8 mouse cellular contexts compared by ENCODE assay signal in genomic region chrX:162828016-162828415, GRCm38 (mm10). TPM values are rescaled to one million over a fixed set of nuclear protein-coding genes. Genes with fewer than 3 reads are reported as not detected.
DNase-seq lines count a peak whose midpoint lies in the region; ATAC-seq and TF ChIP-seq lines count a peak whose summit lies in the region.

No protein-coding gene starts in this region.

- peak; percentile 9 to 71 for DNase-seq in adrenal gland, adult (ENCODE audit: inconsistent age in 2 of 2, low spot score in 1 of 2)
- DNase-seq in adrenal gland, adult 18-20 months (ENCODE audit: low spot score in 2 of 2), result no peak
- DNase-seq in adipocyte (ENCODE audit: low spot score), result peak; percentile 81
- peak; percentile 2 for DNase-seq in lung, embryonic 14.5 days
- DNase-seq in stomach, postnatal 0 days (ENCODE audit: low spot score), result no peak
- DNase-seq in embryo, embryonic 9.5 days (ENCODE audit: extremely low spot score), result no peak
- DNase-seq in kidney, postnatal 14 days, result no peak

- ATAC-seq in heart, embryonic 15.5 days (replicated peaks; ENCODE audit: insufficient number of reproducible peaks, insufficient read depth, low FRiP score, low read depth), result no peak
- no peak for ATAC-seq in lung, embryonic 14.5 days (ENCODE audit: insufficient read depth)
- ATAC-seq in stomach, postnatal 0 days (ENCODE audit: low FRiP score, low TSS enrichment), result no peak

- H3K36me3 ChIP-seq in heart, embryonic 15.5 days, result no peaks in the 10 kb centered on the region
- H3K36me3 ChIP-seq in lung, embryonic 14.5 days (ENCODE audit: insufficient read depth), result no peaks in the 10 kb centered on the region
- no peaks in the 10 kb centered on the region for H3K36me3 ChIP-seq in stomach, postnatal 0 days (ENCODE audit: control insufficient read depth, insufficient read depth, low read length)

- TF ChIP-seq EP300 in stomach, postnatal 0 days (optimal IDR thresholded peaks at IDR 0.05), result no peak

- H3K27ac ChIP-seq in heart, embryonic 15.5 days, result no peak overlapping the region
- H3K27ac ChIP-seq in lung, embryonic 14.5 days (ENCODE audit: low read depth), result no peak overlapping the region
- H3K27ac ChIP-seq in stomach, postnatal 0 days (replicated peaks), result no peak overlapping the region

- H3K9me3 ChIP-seq in heart, embryonic 15.5 days (replicated peaks), result no peaks in the 10 kb centered on the region
- H3K9me3 ChIP-seq in lung, embryonic 14.5 days (ENCODE audit: low read depth, low read length), result no peaks in the 10 kb centered on the region
- no peaks in the 10 kb centered on the region for H3K9me3 ChIP-seq in stomach, postnatal 0 days (ENCODE audit: control insufficient read depth, low read length)

- H3K9ac ChIP-seq in heart, embryonic 15.5 days, result peak overlapping the region; percentile 62; the same call in 1 of the 2 replicates
- no peak overlapping the region for H3K9ac ChIP-seq in lung, embryonic 14.5 days
- H3K9ac ChIP-seq in stomach, postnatal 0 days (ENCODE audit: low read length), result no peak overlapping the region

- 44% methylated on average over 6 of the region's 6 CpGs for WGBS in heart, embryonic 15.5 days
- WGBS in lung, embryonic 14.5 days, result 39% methylated on average over 6 of the region's 6 CpGs
- WGBS in stomach, postnatal 0 days, result 35% methylated on average over 6 of the region's 6 CpGs

- no peaks in the 10 kb centered on the region for H3K4me1 ChIP-seq in heart, embryonic 15.5 days (replicated peaks)
- H3K4me1 ChIP-seq in lung, embryonic 14.5 days (ENCODE audit: insufficient read depth), result no peaks in the 10 kb centered on the region
- no peaks in the 10 kb centered on the region for H3K4me1 ChIP-seq in stomach, postnatal 0 days (replicated peaks; ENCODE audit: control insufficient read depth, insufficient read depth)

- H3K27me3 ChIP-seq in heart, embryonic 15.5 days, result no peaks in the 10 kb centered on the region
- H3K27me3 ChIP-seq in lung, embryonic 14.5 days (ENCODE audit: insufficient read depth, low read length), result no peaks in the 10 kb centered on the region
- H3K27me3 ChIP-seq in stomach, postnatal 0 days (ENCODE audit: control insufficient read depth, insufficient read depth, low read length), result no peaks in the 10 kb centered on the region

- H3K4me2 ChIP-seq in heart, embryonic 15.5 days, result peak overlapping the region; percentile 87
- H3K4me2 ChIP-seq in lung, embryonic 14.5 days, result peak overlapping the region; percentile 82
- H3K4me2 ChIP-seq in stomach, postnatal 0 days (replicated peaks; ENCODE audit: low read depth), result peak overlapping the region; percentile 77

- peak overlapping the region; percentile 70 for H3K4me3 ChIP-seq in heart, embryonic 15.5 days
- H3K4me3 ChIP-seq in lung, embryonic 14.5 days (ENCODE audit: low read depth, low read length), result peak overlapping the region; percentile 55
- H3K4me3 ChIP-seq in stomach, postnatal 0 days (ENCODE audit: low read depth, low read length), result peak overlapping the region; percentile 50; the same call in 1 of the 2 replicates

- no peak for TF ChIP-seq CTCF in lung, embryonic 14.5 days (IDR thresholded peaks at IDR 0.05; ENCODE audit: low read depth)
- TF ChIP-seq CTCF in stomach, postnatal 0 days (IDR thresholded peaks at IDR 0.05; ENCODE audit: low read depth), result no peak

RNA-seq across cellular contexts. Expression of gene Txlng, which starts 1.2 kb away (rescaled TPM):
- 10 to 100 TPM; 16.9 to 18.5 TPM for total RNA-seq in adrenal gland, adult 18-20 months (2021)
- 9.0 and 9.9 TPM in 2 replicates for polyA plus RNA-seq in heart, embryonic 15.5 days (2015; fragmentation: Nextera tagmentation; extraction: Ambion mirVana)
- 13.4 and 14.0 TPM in 2 replicates for polyA plus RNA-seq in lung, embryonic 14.5 days (2014; fragmentation: Nextera tagmentation; extraction: Ambion mirVana)
- 5.7 and 6.2 TPM in 2 replicates for polyA plus RNA-seq in stomach, postnatal 0 days (2015; fragmentation: Nextera tagmentation; extraction: Ambion mirVana)

Comparison
In these comparisons a context has a peak if more than half of its experiments do, and no peak if none do; other contexts are left out.
1. DNase-seq: peak in adrenal gland, adult (2 of 2), adipocyte (single experiment) and lung, embryonic 14.5 days (single experiment); none in adrenal gland, adult 18-20 months (0 of 2), stomach, postnatal 0 days (single experiment), embryo, embryonic 9.5 days (single experiment) and kidney, postnatal 14 days (single experiment).
2. Peak in every context shown above with its lines, with median percentiles within 50 percentile points of each other: H3K4me2 ChIP-seq and H3K4me3 ChIP-seq.